Mouse (Mus musculus): ENCODE data around the gene Tiprl.

- TF ChIP-seq CTCF (IDR thresholded peaks at IDR 0.05; ENCODE audit: low read depth, low read length) (no peak), POLR2A (IDR thresholded peaks at IDR 0.05; ENCODE audit: borderline replicate concordance, low read depth, low read length) (no peak)
Measured at GRCm38 (mm10) chr1:165191611-165192010, 45.2 kb downstream of the Tiprl start.
